Mouse (Mus musculus) lung, adult 2 months (tissue): ENCODE measurements around the gene Klf7. TPM values are rescaled to one million over a fixed set of nuclear protein-coding genes. Genes with fewer than 3 reads are reported as not detected.

Source experiments
- DNase-seq: peaks from one replicate; pipeline ENCODE4 v3.0.0; 2022
- H3K4me1 ChIP-seq: fragments of 200-500 bp; 2 replicates; pipeline ENCODE4 v1.6.1; 2011; ENCODE audit warnings: low read length; ENCODE audit not compliant: control insufficient read depth, insufficient read depth
- H3K4me3 ChIP-seq: fragments of 200-500 bp; replicated peaks from 2 replicates; pipeline ENCODE3; 2011; ENCODE audit warnings: low read depth, mild to moderate bottlenecking, control low read depth, low read length; ENCODE audit errors: extremely low read depth
- CTCF ChIP-seq: fragments of 200-500 bp; IDR thresholded peaks from 2 replicates; pipeline ENCODE4 v1.5.1; 2011; ENCODE audit warnings: mild to moderate bottlenecking, low read length, control low read depth; ENCODE audit not compliant: insufficient read depth
- POLR2A ChIP-seq: fragments of 200-500 bp; IDR thresholded peaks from 2 replicates; pipeline ENCODE4 v1.6.1; 2011; ENCODE audit warnings: low read depth, mild to moderate bottlenecking, control low read depth, low read length, borderline replicate concordance; ENCODE audit errors: extremely low read depth
- WGBS: fragments of 180-500 bp; shearing (Covaris S2); methylation state at CpG from one replicate; pipeline ENCODE4 v1.1.7; 2018; 5-methylcytosine and 5-hydroxymethylcytosine counted together
- polyA plus RNA-seq: library from polyadenylated mRNA; depleted of rRNA; stranded (reverse); fragments of >200 nt; gene quantifications from 2 replicates; pipeline ENCODE4 v1.2.3, GENCODE M21; 2012

Gene Klf7
- polyA plus RNA-seq, 1 experiment, result 32.3 TPM

GRCm38 (mm10) chr1:63995137-63995492, 127.0 kb downstream of the Klf7 start:
- 45% methylated on average over 5 of the region's 5 CpGs for WGBS
- DNase-seq, result no peak
- H3K4me1 ChIP-seq, result no peaks in the 10 kb centered on the region; the same call in 1 of the 2 replicates
- TF ChIP-seq CTCF, result no peak
- TF ChIP-seq POLR2A, result no peak
- H3K4me3 ChIP-seq, result no peak overlapping the region

- H3K4me1 ChIP-seq, result no peaks in the 10 kb centered on the region; the same call in 1 of the 2 replicates
- WGBS, result 43% methylated on average over 19 of the region's 19 CpGs
- no peak overlapping the region for H3K4me3 ChIP-seq
- no peak for DNase-seq
- TF ChIP-seq POLR2A (no peak), CTCF (no peak)
Observed at GRCm38 (mm10) chr1:63994248-63995136, 127.6 kb downstream of the Klf7 start.

- WGBS, result 46% methylated on average over 5 of the region's 5 CpGs
Observed at GRCm38 (mm10) chr1:63992506-63992905, 129.6 kb downstream of the Klf7 start.

GRCm38 (mm10) chr1:63990416-63990815, 131.7 kb downstream of the Klf7 start:
- WGBS, result 91% methylated on average over 6 of the region's 6 CpGs
- no peak for DNase-seq
- TF ChIP-seq POLR2A (no peak), CTCF (no peak)
- Histone ChIP-seq H3K4me1 (no peaks in the 10 kb centered on the region; the same call in 1 of the 2 replicates), H3K4me3 (no peak overlapping the region)

More at GRCm38 (mm10) chr1:63992506-63992905, 129.6 kb downstream of the Klf7 start:
- H3K4me3 ChIP-seq, result no peak overlapping the region
- H3K4me1 ChIP-seq, result no peaks in the 10 kb centered on the region; the same call in none of the 2 replicates
- no peak for TF ChIP-seq CTCF
- TF ChIP-seq POLR2A, result no peak
- DNase-seq, result no peak

GRCm38 (mm10) chr1:63980733-63981132, 141.3 kb downstream of the Klf7 start:
- no peak for TF ChIP-seq CTCF
- TF ChIP-seq POLR2A, result no peak
- H3K4me3 ChIP-seq, result no peak overlapping the region
- no peaks in the 10 kb centered on the region for H3K4me1 ChIP-seq
- DNase-seq, result no peak
- whole genome bisulfite sequencing, result 52% methylated on average over 2 of the region's 2 CpGs
